Mouse (Mus musculus) adrenal gland, postnatal 4 days (tissue): ENCODE data around the gene Ppfia4. TPM values are rescaled to one million over a fixed set of nuclear protein-coding genes. Genes with fewer than 3 reads are reported as not detected.

Experiments
- DNase-seq, 2 experiments: peaks; one replicate each; pipeline ENCODE4 v3.0.0; 2021 to 2022; ENCODE audit warnings: low spot score in 2 of 2, mixed read lengths in 2 of 2
- total RNA-seq, 2 experiments: library from RNA; stranded (reverse); gene quantifications; 2 replicates each; pipeline ENCODE4 v1.2.3; 2021

Ppfia4 gene
- total RNA-seq, 2 experiments from 2014 or later, result 2.9 to 3.5 TPM

GRCm38 (mm10) chr1:134304940-134305339 lies 27.8 kb downstream of the Ppfia4 start:
- DNase-seq, result no peak

GRCm38 (mm10) chr1:134302568-134303238 lies 30.0 kb downstream of the Ppfia4 start:
- DNase-seq, result no peak

- DNase-seq, result no peak
These were observed 33.9 kb downstream of the Ppfia4 start for GRCm38 (mm10) chr1:134298636-134299411.

- no peak for DNase-seq
These were observed 35.5 kb downstream of the Ppfia4 start for GRCm38 (mm10) chr1:134297265-134297664.

- DNase-seq, result no peak
These were observed 38.8 kb downstream of the Ppfia4 start for GRCm38 (mm10) chr1:134293738-134294604.

GRCm38 (mm10) chr1:134293276-134293675 lies 39.5 kb downstream of the Ppfia4 start:
- DNase-seq, result no peak

- DNase-seq, result no peak
These were observed 40.1 kb downstream of the Ppfia4 start for GRCm38 (mm10) chr1:134292601-134293000.

- no peak for DNase-seq
These were observed 40.7 kb downstream of the Ppfia4 start for GRCm38 (mm10) chr1:134292073-134292472.

- no peak for DNase-seq
These were observed 41.2 kb downstream of the Ppfia4 start for GRCm38 (mm10) chr1:134291555-134291954.

- no peak for DNase-seq
These were observed 41.8 kb downstream of the Ppfia4 start for GRCm38 (mm10) chr1:134290909-134291308.

GRCm38 (mm10) chr1:134290300-134290699 lies 42.4 kb downstream of the Ppfia4 start:
- no peak for DNase-seq

GRCm38 (mm10) chr1:134289598-134290099 lies 43.1 kb downstream of the Ppfia4 start, which contains the start of gene Myog:
Myog (plus strand) TSS chr1:134289989.
- DNase-seq, result no peak

GRCm38 (mm10) chr1:134288239-134288638 lies 44.5 kb downstream of the Ppfia4 start:
- DNase-seq, result no peak

GRCm38 (mm10) chr1:134285458-134286120 lies 47.1 kb downstream of the Ppfia4 start:
- no peak for DNase-seq

GRCm38 (mm10) chr1:134283108-134283507 lies 49.6 kb downstream of the Ppfia4 start:
- no peak for DNase-seq

- no peak for DNase-seq
These were observed 50.4 kb downstream of the Ppfia4 start for GRCm38 (mm10) chr1:134282342-134282741.

- no peak for DNase-seq
These were observed 51.2 kb downstream of the Ppfia4 start for GRCm38 (mm10) chr1:134281563-134281962.

GRCm38 (mm10) chr1:134280174-134280573 lies 52.6 kb downstream of the Ppfia4 start:
- DNase-seq, result no peak

GRCm38 (mm10) chr1:134276823-134277222 lies 55.9 kb downstream of the Ppfia4 start:
- no peak for DNase-seq

GRCm38 (mm10) chr1:134275616-134276464 lies 56.9 kb downstream of the Ppfia4 start:
- DNase-seq, result no peak
